Mouse (Mus musculus): ENCODE measurements at regions not wholly inside any gene's neighbourhood (a gene's known extent, or its start where the extent isn't known, plus 50 kb on each side); places are given as distances from the start of the nearest gene placed in this dataset.

DNA sequence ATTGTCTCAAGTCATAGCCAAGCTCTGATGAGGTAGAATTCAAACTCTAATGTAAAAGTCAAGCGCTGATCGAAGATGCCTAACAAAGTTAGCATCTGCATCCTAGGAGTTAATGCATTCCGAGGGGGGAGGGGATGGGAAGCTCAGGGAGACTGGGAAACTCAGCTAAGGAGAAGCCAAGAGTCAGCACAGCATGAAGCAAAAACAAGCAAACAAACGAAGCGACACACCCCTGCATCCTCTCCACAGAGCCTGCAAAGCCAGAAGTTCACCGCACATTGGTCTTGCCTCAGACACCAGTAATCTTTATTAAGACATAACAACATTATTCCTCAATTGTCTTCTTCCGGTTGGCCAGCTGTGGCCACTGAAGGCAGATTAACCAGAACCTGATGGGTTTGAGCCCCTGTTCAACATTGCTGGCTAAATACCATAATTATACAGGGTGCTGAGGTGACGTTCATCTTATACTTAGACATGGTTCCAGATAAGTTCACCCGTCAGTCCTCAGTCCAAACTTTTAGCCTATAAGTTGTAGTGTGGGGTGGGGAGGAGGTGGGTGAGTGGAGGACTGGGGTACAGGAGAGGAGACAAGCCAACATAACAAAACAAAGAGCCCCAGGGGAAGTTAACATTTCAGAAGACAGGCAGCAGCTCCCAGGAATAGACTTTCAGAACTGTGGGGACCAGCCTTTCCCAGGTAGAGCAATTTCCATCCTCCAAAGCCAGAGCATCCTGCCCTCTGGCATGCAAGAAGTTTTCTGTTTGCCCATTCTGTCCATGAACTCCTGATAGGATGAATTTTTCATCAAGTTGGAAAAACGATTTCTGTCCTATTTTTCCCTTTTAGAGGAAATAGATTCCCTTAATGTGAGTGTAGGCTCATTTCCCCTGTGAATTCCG lies 213.3 kb upstream of the Gm5148 start:
- in situ Hi-C loops (cut with MboI; ENCODE audit: low sequenced_read_pairs), result no loop called here

DNA sequence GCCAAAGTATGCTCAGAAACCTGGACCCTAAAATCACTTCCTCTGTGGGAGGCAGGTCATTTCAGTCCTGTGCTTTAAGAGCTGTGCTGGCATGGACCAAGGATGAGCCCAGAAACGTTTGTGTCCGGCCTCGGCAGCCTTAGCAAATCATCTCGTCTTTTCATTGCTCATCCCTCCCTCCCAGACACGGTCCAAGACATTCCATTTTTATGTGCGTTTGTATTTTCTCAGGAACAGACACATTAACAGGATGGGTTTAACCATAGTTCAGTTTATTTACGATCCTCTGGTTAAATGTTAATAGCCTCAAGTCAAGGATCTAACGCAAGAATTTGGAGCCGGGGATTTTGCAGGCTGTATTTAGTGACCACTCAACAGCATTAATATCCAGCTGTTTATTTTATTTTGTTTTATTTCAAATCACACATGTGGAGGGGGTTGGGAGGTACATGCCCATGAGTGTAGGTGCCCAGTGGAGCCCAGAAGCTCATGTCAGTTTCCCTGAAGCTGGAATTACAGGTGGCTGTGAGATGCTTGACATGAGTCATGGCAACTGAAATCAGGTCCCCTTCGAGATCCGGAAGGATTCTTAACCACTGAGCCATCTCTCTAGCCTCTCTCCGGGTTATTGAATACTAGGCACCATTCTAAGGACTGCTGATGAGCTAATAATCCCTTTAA lies 212.1 kb upstream of the Gm5148 start:
- in situ Hi-C loops (cut with MboI; ENCODE audit: low sequenced_read_pairs), result no loop called here

DNA sequence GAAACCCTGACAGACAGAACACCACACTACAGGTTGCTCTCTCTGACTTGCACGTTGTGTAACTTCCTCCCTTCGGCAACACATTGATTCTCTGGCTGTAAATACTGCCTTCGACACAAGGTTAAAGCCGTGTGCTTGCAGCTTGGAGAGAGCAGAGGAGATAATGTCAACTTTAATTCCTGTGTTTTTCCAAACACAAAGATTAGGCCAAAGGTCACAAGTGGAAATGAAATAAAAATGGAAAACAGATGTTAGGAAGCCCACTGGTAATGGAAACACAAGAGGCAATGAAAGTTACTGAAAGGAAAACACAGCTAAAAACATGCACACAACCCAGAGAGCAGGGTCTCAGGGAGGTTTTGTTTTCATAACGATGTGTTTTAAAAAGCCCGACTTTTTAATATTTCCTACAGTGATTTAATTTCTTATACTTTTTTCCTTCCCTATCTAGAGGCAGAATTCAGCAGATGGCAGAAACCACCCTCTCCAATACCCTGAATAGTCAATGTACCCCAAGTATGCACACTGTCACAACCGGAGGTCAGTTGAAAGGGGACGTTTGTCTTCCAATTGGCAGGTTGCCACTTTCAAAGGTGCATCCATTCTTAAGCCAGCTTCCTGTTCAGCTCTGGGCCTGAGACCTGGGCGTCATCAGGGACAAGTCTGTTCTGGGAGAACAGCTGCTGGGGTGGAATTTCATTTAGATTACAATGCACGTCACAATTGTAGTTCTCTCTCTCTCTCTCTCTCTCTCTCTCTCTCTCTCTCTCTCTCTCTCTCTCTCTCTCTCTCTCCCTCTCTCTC lies 210.8 kb upstream of the Gm5148 start:
- in situ Hi-C loops (cut with MboI; ENCODE audit: low sequenced_read_pairs), result no loop called here

DNA sequence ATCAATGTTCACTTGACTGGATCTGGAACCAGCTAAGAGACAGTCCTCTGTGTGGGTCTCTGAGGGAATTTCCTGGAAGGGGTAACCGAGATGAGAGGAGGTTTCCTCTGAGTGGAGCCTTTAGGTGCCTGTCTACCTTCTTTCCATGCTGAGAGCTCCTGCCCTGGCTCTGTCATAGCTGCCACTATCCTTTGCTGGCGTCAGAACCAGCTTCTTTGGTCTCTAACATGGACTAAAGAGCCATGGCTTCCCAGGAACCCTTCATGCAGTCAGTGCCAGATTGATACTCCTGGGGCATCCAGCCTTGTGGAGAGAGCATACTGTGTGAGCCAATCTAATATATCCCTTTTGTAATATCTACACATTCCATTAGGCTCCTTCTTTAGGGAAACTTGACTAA lies 209.9 kb upstream of the Gm5148 start:
- in situ Hi-C loops (cut with MboI; ENCODE audit: low sequenced_read_pairs), result no loop called here

DNA sequence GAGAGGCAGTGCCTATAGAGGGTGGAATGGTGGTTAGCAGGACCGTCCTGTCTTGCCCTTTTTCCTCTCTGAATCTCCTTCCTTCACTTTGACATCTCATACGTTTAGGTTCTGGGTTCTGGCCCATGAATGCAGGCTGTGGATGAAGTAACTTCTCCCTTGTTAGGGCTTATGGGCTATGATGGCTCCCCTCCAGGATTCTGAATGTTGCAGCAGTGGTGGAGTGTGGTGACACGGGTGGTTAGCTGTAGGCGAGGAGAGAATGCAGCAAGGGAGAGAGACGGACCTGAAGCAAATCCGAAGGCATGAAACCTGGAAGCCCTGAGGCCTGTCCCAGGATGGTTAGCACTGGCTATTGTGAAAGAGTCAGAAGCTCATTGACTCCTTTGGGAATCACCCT lies 204.4 kb upstream of the Gm5148 start:
- in situ Hi-C loops (cut with MboI; ENCODE audit: low sequenced_read_pairs), result no loop called here

DNA sequence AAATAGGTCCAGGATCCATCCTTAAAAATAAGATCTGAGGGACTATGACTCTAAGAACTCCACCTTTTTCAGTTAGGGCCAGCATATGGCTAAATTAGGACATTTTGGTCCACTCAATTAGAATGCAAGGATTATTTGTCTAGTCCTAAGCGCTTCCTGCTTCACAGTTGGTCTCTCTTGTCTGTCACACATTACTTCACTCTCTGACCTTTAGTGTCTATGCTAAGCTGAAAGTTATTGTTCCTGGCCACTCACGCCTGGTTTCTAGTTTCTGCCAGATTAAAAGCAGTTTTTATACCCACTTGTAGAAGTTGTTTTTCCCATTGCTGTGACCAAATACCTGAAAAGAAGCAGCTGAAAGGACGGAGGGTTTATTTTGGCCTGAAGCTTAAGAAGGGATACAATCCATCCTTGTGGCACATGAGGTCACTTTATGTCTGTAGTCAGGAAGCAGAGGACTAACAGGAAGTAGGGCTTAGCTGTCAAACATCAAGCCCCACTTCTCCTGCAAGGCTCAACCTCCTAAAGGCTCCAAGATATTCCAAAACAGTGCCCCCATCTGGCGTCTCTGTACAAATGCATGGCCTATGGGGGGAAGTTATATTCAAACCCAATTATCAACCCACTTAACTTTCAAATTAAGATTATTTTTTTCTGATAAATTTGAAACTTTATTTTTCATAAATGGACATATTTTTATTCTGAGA lies 195.3 kb upstream of the Gm5148 start:
- in situ Hi-C loops (cut with MboI; ENCODE audit: low sequenced_read_pairs), result no loop called here

DNA sequence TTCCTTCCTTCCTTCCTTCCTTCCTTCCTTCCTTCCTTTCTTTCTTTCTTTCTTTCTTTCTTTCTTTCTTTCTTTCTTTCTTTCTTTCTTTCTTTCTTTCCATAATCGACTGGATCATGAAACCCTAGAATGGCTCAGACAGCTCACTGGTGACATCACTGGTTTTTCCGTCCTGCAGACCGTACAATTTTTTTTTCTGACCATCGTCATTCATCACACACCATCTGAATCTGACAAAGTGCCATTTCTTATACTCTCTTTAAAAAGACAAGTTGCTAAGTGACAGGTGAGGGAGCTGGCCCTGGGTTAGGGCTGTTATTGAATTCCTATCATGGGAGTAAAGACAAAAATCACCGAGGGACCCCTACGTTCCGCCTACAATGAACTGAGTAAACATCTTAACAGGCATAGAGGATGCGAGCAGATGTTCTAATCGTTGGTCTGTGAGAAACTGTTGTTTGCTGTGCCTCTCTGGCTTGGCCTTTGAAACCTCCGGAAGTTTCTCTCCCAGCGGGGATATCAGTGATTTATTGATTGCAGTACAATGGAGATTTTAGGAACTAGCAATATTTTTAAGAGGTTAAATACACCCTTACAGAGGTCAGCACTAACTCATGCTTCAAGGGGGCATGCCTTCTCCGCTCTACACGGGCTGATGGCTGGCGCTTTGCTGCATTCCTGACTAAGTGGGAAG lies 192.6 kb upstream of the Gm5148 start:
- in situ Hi-C loops (cut with MboI; ENCODE audit: low sequenced_read_pairs), result no loop called here

DNA sequence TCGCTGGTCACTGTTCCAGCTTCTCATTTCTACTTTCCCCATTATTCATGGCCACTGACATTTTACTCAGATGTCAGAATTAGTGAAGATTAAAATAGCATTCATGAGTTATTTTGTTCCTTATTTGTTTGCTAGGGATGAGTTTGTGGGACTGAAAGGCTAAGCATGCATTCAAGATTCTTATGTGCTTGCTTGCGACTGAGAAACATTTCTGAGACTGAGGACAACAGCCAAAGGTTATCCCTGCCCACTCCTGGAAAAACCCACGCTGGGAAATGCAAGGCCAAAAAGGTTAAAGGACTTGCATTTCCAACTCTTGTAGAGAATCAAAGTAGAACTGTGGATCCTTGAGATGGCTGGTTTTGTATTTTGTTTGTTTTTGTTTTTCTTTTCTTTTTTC lies 192.0 kb upstream of the Gm5148 start:
- in situ Hi-C loops (cut with MboI; ENCODE audit: low sequenced_read_pairs), result no loop called here

DNA sequence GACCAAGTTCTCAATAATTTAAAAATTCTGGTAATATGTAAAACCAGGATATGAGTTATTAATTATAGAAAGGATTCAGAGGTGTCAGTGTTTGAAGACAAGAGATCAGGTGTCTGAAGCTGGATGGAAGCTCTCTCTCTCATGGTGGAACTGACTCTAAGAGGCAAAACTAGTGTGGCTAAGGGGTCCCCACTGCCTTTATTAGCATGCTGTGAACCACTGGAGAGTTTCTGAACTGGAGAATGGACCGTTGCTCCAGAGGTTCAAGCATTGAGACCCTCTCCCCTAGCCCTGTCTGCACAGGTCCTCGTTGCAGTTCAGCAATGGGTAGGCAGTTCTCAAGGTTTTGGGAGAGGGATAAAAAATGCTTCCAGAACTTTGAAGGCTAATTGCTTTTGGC lies 191.4 kb upstream of the Gm5148 start:
- in situ Hi-C loops (cut with MboI; ENCODE audit: low sequenced_read_pairs), result no loop called here

DNA sequence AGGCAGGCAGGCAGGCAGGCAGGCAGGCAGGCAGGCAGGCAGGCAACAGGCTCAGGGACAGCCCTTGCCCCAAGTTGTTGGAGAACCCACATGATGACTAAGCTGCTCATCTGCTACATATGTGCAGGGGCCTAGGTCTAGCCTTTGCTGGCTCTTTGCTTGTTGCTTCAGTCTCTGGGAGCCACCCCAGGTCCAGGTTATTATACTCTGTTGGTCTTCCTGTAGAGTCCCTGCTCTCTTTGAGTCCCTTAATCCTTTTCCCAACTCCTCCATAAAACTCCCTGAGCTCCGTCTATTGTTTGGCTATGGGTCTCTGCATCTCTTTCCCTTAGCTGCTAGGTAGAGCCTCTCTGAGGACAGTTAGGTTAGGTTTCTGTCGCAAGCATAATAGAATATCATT lies 189.8 kb upstream of the Gm5148 start:
- in situ Hi-C loops (cut with MboI; ENCODE audit: low sequenced_read_pairs), result no loop called here

DNA sequence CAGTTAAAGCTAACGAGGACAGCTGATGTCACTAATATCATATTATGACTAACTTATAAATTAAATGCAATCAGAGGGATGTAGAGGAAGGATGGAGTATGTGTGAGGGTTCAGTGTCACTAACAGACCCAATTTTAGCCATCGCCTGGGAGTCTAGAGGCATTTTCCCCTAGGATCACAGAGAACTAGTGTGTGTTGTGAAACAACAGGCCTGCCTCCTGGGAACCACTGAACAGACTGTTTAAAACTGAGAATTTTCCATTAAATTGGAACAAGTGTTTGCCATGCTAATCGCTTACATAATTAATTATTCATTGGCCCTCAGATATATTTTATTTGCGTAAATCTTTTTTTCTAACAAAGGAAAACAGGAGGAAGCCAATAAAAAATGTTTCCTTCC lies 185.5 kb upstream of the Gm5148 start:
- in situ Hi-C loops (cut with MboI; ENCODE audit: low sequenced_read_pairs), result no loop called here

DNA sequence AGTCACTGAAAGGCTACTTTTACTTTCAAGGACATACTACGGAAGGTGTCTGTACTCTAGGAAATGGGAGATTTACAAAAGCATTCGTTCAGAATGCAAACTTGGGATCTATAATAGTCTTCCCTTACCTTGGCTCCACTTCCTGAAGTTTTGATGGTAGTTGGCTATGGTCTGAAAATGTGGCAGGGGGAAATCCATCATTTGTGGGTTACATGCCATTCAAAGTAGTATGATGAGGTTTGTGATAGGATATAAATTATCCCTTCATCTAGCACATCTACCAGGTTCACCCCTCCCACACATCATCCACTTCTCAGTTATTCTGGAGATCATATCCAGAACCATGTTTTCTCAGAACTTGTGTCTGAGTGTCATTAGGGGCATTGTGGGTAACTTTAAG lies 184.7 kb upstream of the Gm5148 start:
- in situ Hi-C loops (cut with MboI; ENCODE audit: low sequenced_read_pairs), result no loop called here

DNA sequence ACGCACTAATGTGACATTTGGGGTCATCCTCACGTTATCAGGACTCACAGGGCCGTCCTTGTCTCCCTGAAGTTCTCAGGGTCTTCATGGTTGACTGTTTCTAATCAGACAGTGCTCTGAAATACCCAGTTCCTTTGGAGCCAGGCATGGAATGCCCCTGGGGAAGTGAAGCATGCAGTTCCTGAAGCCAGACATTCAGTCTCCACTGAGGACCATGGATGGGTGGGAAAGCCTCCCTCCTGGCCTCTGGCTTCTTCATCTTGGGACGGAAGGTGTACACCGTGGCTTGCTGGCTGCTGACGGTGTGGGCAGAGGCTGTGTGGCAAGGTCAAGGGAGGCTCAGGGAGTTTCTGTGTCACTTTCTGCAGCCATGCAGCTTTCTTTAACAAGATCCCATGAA lies 184.2 kb upstream of the Gm5148 start:
- in situ Hi-C loops (cut with MboI; ENCODE audit: low sequenced_read_pairs), result no loop called here

DNA sequence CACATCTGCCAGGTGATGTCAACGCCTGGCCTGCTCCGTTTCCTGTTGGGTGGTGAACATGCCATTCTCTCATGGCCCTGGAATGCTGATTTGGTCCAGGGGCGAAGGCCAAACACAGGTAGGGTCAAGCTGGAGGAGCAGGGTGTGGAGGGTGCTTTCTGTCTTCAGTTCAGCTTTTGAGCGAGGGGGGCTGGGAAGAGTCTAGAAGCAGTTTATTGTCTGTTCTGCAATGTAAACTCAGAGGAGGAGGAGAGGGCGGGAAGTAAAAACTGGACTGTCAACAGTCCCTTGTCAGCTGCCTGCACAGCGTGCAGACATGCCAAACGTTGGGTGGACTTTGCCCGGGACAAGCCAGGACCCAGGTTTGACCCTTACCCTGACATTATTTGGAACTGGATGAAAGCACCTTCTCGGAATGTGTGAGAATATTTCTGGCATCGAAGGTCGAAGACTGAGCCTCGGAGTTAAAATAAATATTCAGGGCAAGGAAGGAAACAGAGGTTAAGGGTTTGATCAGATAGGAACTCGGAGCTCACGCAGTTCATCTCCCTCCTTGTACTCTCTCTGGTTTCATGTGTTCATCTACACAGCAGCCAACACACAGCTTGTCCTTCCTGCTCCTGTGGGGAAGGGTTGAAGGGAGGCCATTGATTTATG lies 183.3 kb upstream of the Gm5148 start:
- in situ Hi-C loops (cut with MboI; ENCODE audit: low sequenced_read_pairs), result no loop called here

DNA sequence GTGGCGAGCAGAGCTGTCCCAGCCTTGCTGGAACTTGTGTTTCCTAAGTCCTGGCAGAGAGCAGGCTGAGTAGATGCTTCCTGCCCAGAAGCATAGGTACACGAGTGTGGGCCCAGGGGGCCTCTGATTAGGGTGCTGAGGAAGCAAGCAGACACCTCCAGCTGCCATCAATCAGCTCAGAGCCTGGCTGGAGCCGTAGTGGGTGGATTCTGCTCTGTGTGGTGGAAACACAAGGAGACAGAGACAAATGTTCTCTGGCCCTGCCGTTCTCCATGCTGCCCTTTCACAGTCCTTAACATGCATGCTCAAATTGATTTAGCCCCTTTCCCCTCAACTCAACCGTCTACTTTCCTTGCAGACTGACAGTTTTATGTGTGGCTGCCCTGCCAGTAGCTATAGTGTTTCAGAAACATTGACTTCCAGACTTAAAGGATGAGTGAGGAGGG lies 182.5 kb upstream of the Gm5148 start:
- in situ Hi-C loops (cut with MboI; ENCODE audit: low sequenced_read_pairs), result no loop called here

DNA sequence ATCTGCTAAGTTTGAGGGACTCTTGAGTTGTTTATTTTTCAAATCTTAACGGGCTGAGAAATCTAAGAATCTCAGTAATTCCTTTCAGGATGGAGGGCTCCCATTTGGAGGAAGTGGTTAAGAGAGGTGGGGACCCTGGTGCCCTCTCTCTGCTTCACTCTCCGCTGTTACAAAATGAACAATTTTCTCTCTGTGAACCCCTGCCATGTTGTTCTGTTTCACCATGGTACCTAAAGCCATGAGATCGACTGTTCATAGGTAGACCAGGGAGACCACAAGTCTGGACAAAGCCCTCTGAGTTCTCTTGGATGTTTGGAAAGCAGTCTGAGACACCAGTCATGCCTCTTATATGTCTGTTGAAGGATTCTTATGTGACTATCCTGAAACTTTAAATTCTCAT lies 179.9 kb upstream of the Gm5148 start:
- in situ Hi-C loops (cut with MboI; ENCODE audit: low sequenced_read_pairs), result no loop called here

DNA sequence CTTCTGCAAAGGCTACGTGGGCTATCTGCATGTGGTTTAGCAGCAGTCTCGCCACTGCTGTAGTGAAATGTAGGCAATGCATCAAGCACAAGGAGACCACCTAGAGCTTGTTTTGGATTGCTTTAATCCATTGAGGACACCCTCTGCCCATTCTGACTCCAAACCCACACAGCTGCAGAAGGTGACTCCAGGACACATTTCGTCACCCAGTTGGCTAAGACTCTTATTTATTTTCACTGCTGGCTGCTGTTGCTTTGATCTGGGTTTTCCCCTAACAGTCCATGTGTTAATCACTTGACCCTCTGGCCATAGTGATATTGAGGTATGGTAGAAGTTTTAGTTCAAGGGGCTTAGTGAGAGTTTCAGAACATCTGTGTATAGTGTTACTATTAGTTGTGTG lies 179.2 kb upstream of the Gm5148 start:
- in situ Hi-C loops (cut with MboI; ENCODE audit: low sequenced_read_pairs), result no loop called here

DNA sequence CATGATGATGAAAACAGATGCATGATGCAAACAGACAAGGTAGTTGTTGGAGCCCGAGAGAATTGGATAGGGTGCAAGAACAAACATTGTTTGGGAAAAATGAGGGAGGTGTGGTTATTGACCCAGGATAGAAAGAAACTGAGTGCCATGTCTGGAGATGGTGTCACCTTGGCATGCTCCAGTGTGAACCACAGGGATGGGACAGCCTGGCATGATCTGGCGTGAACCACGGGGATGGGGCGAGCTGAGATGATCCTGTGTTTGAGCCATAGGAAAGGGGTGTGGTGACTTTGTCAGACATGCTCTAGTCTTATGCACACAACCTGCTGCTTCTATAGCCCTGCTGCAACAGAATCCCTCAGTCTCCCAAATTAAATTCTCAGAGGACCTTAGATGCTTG lies 178.7 kb upstream of the Gm5148 start:
- in situ Hi-C loops (cut with MboI; ENCODE audit: low sequenced_read_pairs), result no loop called here

DNA sequence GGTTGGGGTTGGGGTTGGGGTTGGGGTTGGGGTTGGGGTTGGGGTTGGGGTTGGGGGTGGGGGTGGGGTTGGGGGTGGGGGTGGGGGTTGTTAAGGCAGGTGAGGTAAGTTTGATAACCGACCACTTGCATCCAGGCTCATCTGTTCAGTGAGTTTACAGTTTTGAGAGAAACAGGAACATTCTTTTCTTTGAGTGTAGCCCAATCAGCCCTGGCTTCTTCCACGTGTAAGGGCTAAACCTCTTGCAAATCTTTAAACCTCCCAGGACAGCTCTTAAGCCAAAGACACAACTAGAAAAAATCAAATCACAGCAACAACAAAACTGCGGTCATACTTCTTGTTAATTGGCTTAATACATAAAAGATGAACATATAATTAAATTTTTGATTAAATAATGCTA lies 173.1 kb upstream of the Gm5148 start:
- in situ Hi-C loops (cut with MboI; ENCODE audit: low sequenced_read_pairs), result no loop called here

DNA sequence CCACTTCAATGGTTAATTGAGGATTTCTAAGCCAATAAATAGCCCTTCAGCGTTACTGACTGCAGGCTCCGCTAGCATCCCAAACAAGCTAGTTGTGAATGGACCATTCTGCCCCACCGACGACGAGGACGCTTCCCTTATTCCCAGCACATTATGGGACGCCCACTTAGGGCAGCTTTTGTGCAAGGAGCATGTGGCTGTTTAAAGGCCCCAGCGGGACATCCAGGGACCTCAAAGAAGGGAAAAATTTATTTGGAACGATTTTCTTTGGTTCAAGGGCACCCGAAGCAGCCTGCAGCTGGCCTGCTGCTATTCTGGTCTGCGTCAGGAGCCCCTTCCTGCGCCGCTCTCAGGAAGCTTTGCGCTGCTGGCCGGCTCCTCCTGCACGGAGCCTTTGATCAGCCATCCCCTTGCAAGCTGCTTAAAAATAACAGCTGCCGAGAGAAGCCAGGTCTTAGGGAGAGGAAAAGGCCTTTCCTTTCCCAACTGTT lies 172.6 kb upstream of the Gm5148 start:
- in situ Hi-C loops (cut with MboI; ENCODE audit: low sequenced_read_pairs), result no loop called here

Data from CH12F3 (cell line).